Mouse (Mus musculus) spleen, adult 18-20 months (tissue): ENCODE measurements around the gene Tctex1d4.
A peak's percentile ranks its signal among the peaks of the same experiment; 100 is the strongest.

Source experiments
- DNase-seq, 2 experiments: peaks; one replicate each; pipeline ENCODE4 v3.0.0; 2022; ENCODE audit warnings: mixed read lengths in 2 of 2

Tctex1d4 gene

DNA sequence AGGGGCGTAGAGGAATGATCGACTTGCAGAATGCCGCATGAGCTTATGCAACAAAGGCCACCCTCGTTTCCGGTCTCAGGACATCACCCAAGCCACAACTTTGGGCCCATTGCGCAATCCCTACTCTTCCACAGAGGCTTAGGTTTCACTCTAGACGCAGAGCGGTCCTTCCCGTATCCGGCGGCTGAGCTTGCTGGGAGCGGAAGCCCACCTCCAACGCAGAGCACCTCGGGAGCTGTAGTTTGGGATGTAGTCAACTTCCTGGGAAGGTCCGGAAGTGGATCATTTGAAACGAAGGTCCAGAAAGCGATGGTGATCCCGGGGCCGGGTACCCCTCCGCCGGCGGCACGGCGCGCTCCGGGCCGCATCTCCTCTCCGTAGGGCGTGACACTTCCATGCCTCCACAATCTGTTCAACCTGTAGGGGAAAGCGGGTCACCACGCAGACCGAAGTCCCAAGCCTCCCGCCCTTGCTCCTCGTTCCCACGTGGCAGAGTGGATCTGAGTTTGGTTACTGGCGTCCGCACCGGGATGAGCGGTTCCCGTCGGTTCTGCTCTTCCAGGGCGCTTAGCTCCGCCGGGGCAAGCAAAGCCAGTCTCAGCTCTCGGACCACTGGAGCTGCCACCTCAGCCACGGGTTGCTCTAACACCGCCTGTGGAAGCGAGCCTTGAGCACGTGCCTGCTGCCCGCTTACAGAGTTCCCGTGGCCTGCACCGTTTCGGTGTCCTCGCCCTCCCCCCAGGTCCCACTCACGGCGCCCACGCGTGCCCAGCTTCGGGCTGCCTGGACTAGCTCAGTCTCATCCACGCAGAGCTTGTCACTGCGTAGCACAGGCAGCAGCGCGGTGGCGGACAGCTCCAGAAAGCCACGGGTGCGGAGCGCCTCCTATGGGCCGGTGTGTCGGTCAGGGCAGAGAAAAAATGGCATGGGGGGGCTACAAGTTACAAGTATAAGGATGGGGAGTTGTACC, 5.9 kb upstream of the Tctex1d4 start:
- DNase-seq: peak; percentile 80 to 90

GRCm38 (mm10) chr4:117122209-117122608, 4.4 kb upstream of the Tctex1d4 start:
- no peak for DNase-seq

DNA sequence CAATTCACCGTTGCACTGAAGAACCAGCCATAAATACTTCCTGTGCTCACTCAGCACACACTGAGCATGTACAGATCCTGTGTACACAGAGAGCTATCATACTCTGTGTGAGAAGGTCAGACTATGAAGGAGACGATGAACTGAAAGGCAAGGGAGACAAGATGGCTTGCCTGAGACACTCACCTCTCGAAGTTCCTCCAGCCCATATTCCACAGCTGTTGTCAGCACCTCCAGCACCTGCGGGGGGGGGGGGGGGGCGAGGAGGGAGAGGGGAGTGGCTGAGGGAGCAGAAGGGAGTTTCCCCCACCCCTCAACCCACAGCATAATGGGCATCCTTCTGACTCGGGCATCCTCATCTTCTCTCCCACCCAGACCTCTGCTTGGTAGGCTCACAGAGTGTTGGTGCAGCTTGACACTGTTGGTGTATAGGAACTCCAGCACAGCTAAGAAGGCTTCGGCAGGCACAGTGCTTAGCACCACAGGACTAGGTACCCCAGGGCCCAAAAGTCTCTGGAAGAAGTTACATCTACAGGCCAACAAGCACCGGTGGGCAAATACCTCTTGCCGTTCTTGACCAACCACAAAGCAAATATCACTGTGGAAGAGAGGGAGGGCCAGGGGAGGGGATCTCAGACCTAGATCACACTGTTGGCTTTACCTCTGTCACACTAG, 2.9 kb upstream of the Tctex1d4 start:
- DNase-seq: no peak

DNA sequence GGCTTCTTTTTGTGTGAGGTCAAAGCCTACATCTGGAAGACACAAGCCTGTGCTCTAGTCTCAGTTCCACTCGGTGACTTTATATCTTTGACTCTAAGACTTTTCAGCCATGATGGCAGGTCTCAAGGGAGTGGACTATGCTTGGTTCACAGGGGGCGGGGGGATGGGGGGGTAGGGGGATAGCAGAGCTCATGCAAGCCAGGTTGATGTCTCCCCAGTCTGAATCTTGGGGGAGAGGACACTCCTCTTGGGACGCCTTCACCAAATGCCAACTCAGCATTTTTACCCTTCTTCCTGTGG, 2.4 kb upstream of the Tctex1d4 start:
- no peak for DNase-seq

DNA sequence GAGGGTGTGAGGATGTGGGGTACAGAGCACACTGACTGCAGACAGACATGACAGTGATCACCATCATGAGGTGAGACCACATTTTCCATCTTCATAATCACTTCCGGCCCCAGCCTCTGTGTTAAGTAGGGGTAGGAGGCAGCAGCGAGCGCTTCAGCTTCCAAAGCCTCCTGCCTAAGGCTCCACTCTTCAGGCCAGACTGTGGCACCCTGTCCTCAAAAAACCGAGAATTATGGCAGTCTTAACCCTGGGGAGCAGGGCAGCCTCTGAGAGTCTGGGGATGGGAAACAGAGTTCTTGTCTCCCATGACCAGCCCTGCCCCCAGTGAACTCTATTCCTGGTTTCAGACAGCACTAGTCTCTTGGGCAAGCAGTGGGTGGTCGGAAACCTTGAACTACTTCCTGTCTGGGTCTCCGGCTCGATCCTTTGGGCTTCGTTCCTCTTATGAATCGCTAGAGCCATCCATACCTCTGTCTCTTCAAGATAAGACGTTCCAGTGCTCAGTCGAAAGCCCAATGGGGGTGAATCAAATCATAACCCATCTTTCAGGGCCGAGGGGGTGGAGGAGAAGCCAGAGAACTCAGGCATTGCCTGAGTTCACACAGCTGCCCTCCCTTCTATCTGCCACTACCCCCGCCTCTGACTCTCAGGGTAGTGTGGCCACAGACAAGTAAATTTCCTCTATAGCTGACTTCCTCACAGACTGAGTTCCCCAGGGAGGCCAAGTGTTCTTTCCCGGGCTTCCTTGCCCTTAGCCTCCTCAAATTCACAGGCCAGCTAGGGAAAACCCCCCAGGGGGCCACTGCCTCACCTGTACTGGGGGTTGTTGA, 1.9 kb upstream of the Tctex1d4 start:
- peak; percentile 63 to 64 for DNase-seq

- DNase-seq: peak in 1 of 2 experiments; percentile 37
Observed at GRCm38 (mm10) chr4:117125348-117125909, 1.2 kb upstream of the Tctex1d4 start, which contains the start of gene Btbd19. TSS of gene Btbd19 (minus strand) at chr4:117125725.

DNA sequence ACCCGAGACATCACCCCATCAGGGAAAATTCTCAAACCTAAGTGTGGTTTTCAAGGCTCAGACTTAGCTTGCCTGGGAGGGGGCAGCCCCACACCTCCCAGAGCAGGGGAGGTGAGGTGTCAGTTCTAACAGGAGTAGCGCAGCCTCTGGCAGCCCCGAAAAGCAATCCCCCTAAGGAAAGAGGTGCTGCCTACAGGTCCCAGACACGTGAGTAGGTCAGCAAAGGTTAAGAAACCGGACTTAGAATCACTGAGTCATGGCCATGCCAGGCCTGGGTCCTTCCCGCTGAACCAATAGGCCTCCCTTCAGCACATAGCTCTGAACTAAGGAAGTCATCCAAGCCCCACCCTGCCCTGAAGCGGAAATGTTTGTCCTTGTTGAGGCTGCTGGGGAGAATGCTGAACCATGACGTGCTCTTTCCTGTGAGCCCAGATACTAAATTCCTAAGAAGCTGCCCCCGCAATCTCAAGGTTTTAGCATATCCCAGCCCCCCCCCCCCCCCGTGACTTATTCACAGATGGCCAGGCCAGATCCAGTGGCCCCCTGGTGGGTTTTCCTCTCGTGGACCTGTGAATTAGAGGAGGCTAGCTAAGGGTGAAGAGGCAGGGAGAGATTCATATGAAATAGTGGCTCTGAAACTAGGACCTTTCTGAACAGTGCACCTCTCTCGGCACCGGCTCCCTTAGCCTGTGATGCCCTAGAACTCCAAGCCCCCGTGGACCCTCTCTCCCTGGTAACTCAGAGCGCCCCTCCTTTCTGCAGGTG, 502 bp upstream of the Tctex1d4 start:
- DNase-seq: peak; percentile 58 to 63

- DNase-seq: no peak
Observed at GRCm38 (mm10) chr4:117127991-117128686, 1.5 kb downstream of the Tctex1d4 start.

- DNase-seq: no peak
Observed at GRCm38 (mm10) chr4:117130790-117131189, 4.2 kb downstream of the Tctex1d4 start.

DNA sequence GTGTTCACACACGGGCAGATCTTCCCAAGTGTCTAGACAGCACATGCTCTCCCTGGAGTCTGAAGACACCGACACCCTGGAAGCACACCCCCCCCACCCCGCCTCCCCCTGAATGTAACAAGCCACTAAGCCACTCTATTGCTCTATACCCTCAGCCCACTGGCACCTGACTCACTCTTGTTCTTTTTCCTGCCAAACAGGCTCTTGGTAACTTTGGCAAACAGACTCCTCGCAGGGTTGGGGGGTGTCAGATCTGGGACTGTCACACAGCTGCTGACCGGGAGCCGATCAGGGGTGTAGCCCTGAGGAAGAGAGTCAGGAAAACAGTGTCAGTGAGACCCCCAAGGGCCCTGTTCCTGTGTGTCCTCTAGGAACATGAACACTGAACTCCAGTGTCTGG, 4.6 kb downstream of the Tctex1d4 start:
- DNase-seq: no peak

- DNase-seq: no peak
Observed at GRCm38 (mm10) chr4:117131890-117132793, 5.5 kb downstream of the Tctex1d4 start.

- DNase-seq: no peak
Observed at GRCm38 (mm10) chr4:117132794-117133143, 6.2 kb downstream of the Tctex1d4 start.

GRCm38 (mm10) chr4:117133366-117133796, 6.8 kb downstream of the Tctex1d4 start:
- no peak for DNase-seq

DNA sequence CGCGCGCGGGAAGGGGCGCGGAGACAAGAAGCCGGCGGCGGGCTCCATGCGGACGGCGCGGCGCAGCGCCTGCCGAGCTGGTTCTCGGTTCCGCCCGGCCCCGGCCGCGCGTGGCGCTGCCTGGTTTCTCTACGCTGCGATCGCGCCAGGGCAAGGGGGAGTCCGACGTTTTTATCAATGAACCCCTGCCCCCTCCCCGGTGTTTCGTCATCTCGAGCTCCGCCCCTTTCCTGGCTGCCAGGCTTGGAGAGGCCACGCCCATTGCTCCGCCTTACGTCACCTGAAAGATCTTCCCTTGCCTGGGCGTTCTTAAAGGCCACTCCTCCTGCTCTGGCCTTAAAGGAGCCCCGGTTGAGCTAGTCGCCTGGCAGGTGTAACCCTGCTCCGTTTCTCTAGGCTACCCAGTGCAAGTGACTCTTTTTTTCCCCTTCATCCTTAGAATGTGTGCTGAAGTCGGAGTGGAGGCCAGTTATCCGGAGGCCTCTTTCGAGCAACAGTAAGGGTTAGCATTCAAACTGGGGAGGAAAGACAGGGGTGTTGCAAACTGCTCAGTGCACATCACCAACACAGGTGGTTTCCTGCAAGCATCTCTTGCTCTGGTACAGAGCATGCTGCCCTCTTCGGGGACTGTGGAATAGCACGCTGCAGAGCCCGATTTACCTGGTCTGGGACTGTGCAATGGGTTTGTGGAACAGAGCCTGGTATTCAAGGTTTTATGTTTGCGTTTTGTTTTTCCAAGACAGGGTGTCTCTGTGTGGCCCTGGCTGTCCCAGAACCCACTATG, 7.4 kb downstream of the Tctex1d4 start, which contains the start of gene Plk3:
Gene Plk3, minus strand, starts transcription at position 147 of the 784 bp plus-strand sequence.
- peak; percentile 98 to 99 for DNase-seq

- DNase-seq: no peak
Observed at GRCm38 (mm10) chr4:117134601-117134995, 8.0 kb downstream of the Tctex1d4 start.

DNA sequence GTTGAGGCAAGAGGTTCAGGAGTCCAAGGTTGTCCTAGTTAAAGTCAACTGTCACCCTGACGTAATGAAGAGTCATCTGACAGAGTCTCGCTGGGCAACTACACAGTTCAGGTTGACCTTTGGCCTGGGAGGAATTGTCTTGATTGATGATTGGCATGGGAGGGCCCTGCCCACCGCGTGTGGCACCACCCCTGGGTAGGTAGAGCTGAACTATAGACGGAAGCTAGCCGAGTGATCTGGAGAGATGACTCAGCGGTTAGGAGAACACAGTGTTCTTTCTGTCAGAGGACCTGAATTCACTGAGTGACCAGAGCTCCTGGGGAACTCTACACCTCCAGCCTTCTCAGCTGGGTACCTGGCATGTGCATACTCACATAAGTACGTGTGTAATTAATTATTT, 9.4 kb downstream of the Tctex1d4 start:
- DNase-seq: no peak

DNA sequence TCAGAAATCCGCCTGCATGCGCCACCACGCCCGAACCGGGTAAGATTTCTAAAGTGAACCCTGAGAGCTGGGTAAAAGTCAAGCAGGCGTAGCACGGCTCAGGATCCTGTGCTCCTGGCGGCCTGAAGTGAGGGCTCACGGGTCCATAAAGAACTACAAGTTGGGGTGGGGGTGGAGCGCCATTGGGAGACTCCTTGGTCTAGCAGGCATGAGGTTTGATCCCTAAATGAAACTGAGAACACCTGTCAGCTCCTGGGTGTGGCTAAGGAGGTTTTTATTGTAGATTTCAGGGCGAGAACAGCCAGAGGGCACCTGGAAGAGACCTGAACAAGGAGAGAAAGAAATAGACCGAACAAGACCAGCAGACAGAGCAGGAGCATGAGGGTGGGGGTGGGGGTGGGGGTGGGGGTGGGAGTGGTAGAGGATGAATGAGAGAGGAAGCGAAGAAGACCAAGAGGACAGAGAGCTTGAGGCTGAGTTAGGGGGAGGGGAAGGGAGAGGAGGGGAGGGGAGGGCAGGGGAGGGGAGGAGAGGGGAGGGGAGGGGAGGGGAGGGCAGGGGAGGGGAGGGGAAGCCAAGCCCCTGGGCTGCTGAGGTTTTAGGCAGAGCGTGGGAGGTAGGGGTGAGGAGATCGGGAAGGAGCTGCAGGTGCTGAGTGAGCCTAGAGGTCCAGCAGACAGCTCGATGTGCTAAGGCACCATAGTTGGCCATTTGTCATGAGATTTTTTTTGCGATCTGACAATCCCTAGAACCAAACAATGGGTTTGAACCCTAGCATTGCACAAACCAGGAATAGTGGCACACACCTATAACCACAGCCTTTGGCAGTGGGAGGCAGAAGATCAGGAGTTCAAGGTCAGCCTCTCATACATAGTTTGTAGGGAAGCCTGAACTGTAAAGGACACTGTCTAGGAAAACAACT, 12.0 kb downstream of the Tctex1d4 start:
- DNase-seq: no peak

DNA sequence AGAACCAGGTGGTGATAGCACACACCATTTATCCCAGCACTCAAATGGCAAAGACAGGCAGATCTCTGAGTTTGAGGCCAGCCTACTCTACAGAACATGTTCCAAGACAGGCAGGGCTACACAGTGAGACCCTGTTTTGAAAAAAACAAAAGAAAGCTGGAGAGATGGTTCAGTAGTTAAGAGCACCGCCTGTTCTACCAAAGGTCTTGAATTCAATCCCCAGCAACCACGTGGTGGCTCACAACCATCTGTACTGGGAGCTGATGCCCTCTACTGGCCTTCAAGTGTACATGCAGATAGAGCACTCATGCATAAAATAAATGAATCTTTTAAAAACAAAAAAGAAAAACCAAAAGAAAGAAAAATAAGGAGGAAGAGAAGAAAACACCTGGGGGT, 12.6 kb downstream of the Tctex1d4 start:
- peak in 1 of 2 experiments; percentile 40 for DNase-seq
